Mouse (Mus musculus) neural tube, embryonic 11.5 days (tissue): ENCODE results near the gene Spen. TPM values are rescaled to one million over a fixed set of nuclear protein-coding genes. Genes with fewer than 3 reads are reported as not detected.

Source experiments
- ATAC-seq: fragments of 200-750 bp; cut with Nextera tagmentation; 2 replicates; pipeline ENCODE4 v1.8.0; 2017; ENCODE audit warnings: moderate number of reproducible peaks, mild to moderate bottlenecking, moderate TSS enrichment, moderate library complexity; ENCODE audit not compliant: insufficient read depth, low FRiP score, low TSS enrichment
- DNase-seq: peaks from one replicate; pipeline ENCODE4 v3.0.0-alpha.2; 2015; ENCODE audit warnings: low spot score
- H3K27ac ChIP-seq: fragments of 300-500 bp; sonication (generic); 2 replicates; pipeline ENCODE4 v1.5.1; 2014; ENCODE audit warnings: low read depth, mild to moderate bottlenecking, low read length
- H3K27me3 ChIP-seq: fragments of 300-500 bp; sonication (generic); 2 replicates; pipeline ENCODE4 v1.6.1; 2014; ENCODE audit warnings: mild to moderate bottlenecking, low read length, mixed read lengths; ENCODE audit not compliant: control insufficient read depth, insufficient read depth
- H3K36me3 ChIP-seq: fragments of 300-500 bp; sonication (generic); 2 replicates; pipeline ENCODE4 v1.6.1; 2014; ENCODE audit warnings: mild to moderate bottlenecking, low read length, moderate library complexity, mixed read lengths; ENCODE audit not compliant: control insufficient read depth, insufficient read depth
- H3K4me1 ChIP-seq: fragments of 300-500 bp; sonication (generic); 2 replicates; pipeline ENCODE4 v1.6.1; 2014; ENCODE audit warnings: low read length, mixed read lengths; ENCODE audit not compliant: control insufficient read depth, insufficient read depth
- H3K4me2 ChIP-seq: fragments of 300-500 bp; sonication (generic); 2 replicates; pipeline ENCODE4 v1.6.1; 2014; ENCODE audit warnings: low read depth, mild to moderate bottlenecking, moderate library complexity
- H3K4me3 ChIP-seq: fragments of 300-500 bp; sonication (generic); 2 replicates; pipeline ENCODE4 v1.5.1; 2014; ENCODE audit warnings: low read depth, low read length
- H3K9ac ChIP-seq: fragments of 300-500 bp; sonication (generic); 2 replicates; pipeline ENCODE4 v1.6.1; 2014; ENCODE audit warnings: mild to moderate bottlenecking, low read length
- H3K9me3 ChIP-seq: fragments of 300-500 bp; sonication (generic); 2 replicates; pipeline ENCODE4 v1.6.1; 2016; ENCODE audit warnings: low read length; ENCODE audit not compliant: control insufficient read depth
- WGBS: fragments of 180-500 bp; shearing (Covaris S2); extraction: QIAGEN DNeasy Blood & Tissue Kit; methylation state at CpG from one replicate; pipeline ENCODE4 v1.1.7; 2014; 5-methylcytosine and 5-hydroxymethylcytosine counted together
- polyA plus RNA-seq: library from polyadenylated mRNA; unstranded; fragments of >200 nt; fragmentation: Nextera tagmentation; extraction: Ambion mirVana; gene quantifications from 2 replicates; pipeline ENCODE4 v1.2.1, GENCODE M21; 2014

Spen gene
- polyA plus RNA-seq, 1 experiment from 2014 or later = 16.2 TPM

- 90% methylated on average over 9 of the region's 9 CpGs for WGBS
- no peak overlapping the region for H3K4me2 ChIP-seq
These were observed 86.4 kb downstream of the Spen start for GRCm38 (mm10) chr4:141451916-141452450.

GRCm38 (mm10) chr4:141451251-141451650 lies 87.1 kb downstream of the Spen start:
- H3K9ac ChIP-seq = no peak overlapping the region
- no peak overlapping the region for H3K27ac ChIP-seq
- no peak for ATAC-seq
- H3K4me3 ChIP-seq = no peak overlapping the region
- H3K4me2 ChIP-seq = no peak overlapping the region
- H3K9me3 ChIP-seq = no peaks in the 10 kb centered on the region
- no peaks in the 10 kb centered on the region for H3K27me3 ChIP-seq
- peaks cover under 1% of the 10 kb centered on the region; the same call in 1 of the 2 replicates for H3K4me1 ChIP-seq
- 82% methylated on average over 2 of the region's 2 CpGs for WGBS
- DNase-seq = no peak
- H3K36me3 ChIP-seq = peaks cover 9% of the 10 kb centered on the region

More at GRCm38 (mm10) chr4:141451916-141452450, 86.4 kb downstream of the Spen start:
- no peak for DNase-seq
- no peak for ATAC-seq
- H3K27me3 ChIP-seq = no peaks in the 10 kb centered on the region
- no peak overlapping the region for H3K27ac ChIP-seq
- peaks cover 9% of the 10 kb centered on the region for H3K36me3 ChIP-seq
- no peaks in the 10 kb centered on the region for H3K4me1 ChIP-seq
- H3K9ac ChIP-seq = no peak overlapping the region
- no peaks in the 10 kb centered on the region for H3K9me3 ChIP-seq
- no peak overlapping the region for H3K4me3 ChIP-seq

GRCm38 (mm10) chr4:141446211-141446610 lies 92.2 kb downstream of the Spen start:
- Histone ChIP-seq H3K9ac (no peak overlapping the region), H3K4me1 (peaks cover 10% of the 10 kb centered on the region; the same call in 1 of the 2 replicates), H3K4me3 (no peak overlapping the region), H3K9me3 (no peaks in the 10 kb centered on the region), H3K36me3 (peaks cover 6% of the 10 kb centered on the region), H3K4me2 (no peak overlapping the region), H3K27me3 (no peaks in the 10 kb centered on the region), H3K27ac (no peak overlapping the region)
- ATAC-seq = no peak
- WGBS = 78% methylated on average over 7 of the region's 7 CpGs
- no peak for DNase-seq

- 17% methylated on average over 14 of the region's 14 CpGs for WGBS
- DNase-seq (no peak), ATAC-seq (peak; percentile 21; the same call in 1 of the 2 replicates)
- H3K4me2 ChIP-seq = peak overlapping the region; percentile 89
- H3K4me1 ChIP-seq = peaks cover 10% of the 10 kb centered on the region; the same call in 1 of the 2 replicates
- H3K4me3 ChIP-seq = peak overlapping the region; percentile 99
- H3K36me3 ChIP-seq = peaks cover 6% of the 10 kb centered on the region
- H3K27me3 ChIP-seq = no peaks in the 10 kb centered on the region
- no peaks in the 10 kb centered on the region for H3K9me3 ChIP-seq
- H3K9ac ChIP-seq = peak overlapping the region; percentile 98
- H3K27ac ChIP-seq = 0 out of 2 replicates have a peak overlapping the region, but pooled peaks have one; percentile 86
These were observed 93.1 kb downstream of the Spen start for GRCm38 (mm10) chr4:141445328-141445720.

GRCm38 (mm10) chr4:141444451-141445327 lies 93.7 kb downstream of the Spen start, which contains the start of gene Zbtb17:
Zbtb17 (plus strand) TSS chr4:141444654.
- Histone ChIP-seq H3K27me3 (no peaks in the 10 kb centered on the region), H3K4me1 (peaks cover 10% of the 10 kb centered on the region; the same call in 1 of the 2 replicates), H3K4me2 (peak within 1 kb of the TSS; percentile 89), H3K9ac (peak within 1 kb of the TSS; percentile 98), H3K36me3 (peaks cover 6% of the 10 kb centered on the region), H3K9me3 (no peaks in the 10 kb centered on the region), H3K27ac (peak within 1 kb of the TSS; percentile 86), H3K4me3 (peak within 1 kb of the TSS; percentile 99)
- DNase-seq (peak; percentile 94), ATAC-seq (peak; percentile 90)
- WGBS = under 1% methylated on average over 73 of the region's 102 CpGs

GRCm38 (mm10) chr4:141443641-141444429 lies 94.6 kb downstream of the Spen start:
- Histone ChIP-seq H3K4me2 (peak overlapping the region; percentile 37), H3K27me3 (no peaks in the 10 kb centered on the region), H3K9me3 (no peaks in the 10 kb centered on the region), H3K27ac (no peak overlapping the region), H3K36me3 (peaks cover 2% of the 10 kb centered on the region), H3K4me3 (peak overlapping the region; percentile 99), H3K9ac (peak overlapping the region; percentile 98), H3K4me1 (peaks cover 10% of the 10 kb centered on the region; the same call in 1 of the 2 replicates)
- no peak for ATAC-seq
- 51% methylated on average over 11 of the region's 11 CpGs for WGBS
- no peak for DNase-seq

GRCm38 (mm10) chr4:141440877-141441276 lies 97.5 kb downstream of the Spen start:
- H3K9ac ChIP-seq = no peak overlapping the region
- no peak for DNase-seq
- no peaks in the 10 kb centered on the region for H3K9me3 ChIP-seq
- H3K36me3 ChIP-seq = no peaks in the 10 kb centered on the region
- ATAC-seq = no peak
- H3K4me2 ChIP-seq = no peak overlapping the region
- H3K27ac ChIP-seq = no peak overlapping the region
- H3K4me3 ChIP-seq = no peak overlapping the region
- peaks cover 7% of the 10 kb centered on the region; the same call in 1 of the 2 replicates for H3K4me1 ChIP-seq
- H3K27me3 ChIP-seq = no peaks in the 10 kb centered on the region

- DNase-seq (no peak), ATAC-seq (no peak)
- Histone ChIP-seq H3K4me1 (no peaks in the 10 kb centered on the region), H3K4me3 (no peak overlapping the region), H3K36me3 (no peaks in the 10 kb centered on the region), H3K9me3 (no peaks in the 10 kb centered on the region), H3K4me2 (no peak overlapping the region), H3K27me3 (no peaks in the 10 kb centered on the region), H3K27ac (no peak overlapping the region), H3K9ac (no peak overlapping the region)
- 87% methylated on average over 12 of the region's 12 CpGs for whole genome bisulfite sequencing
These were observed 99.2 kb downstream of the Spen start for GRCm38 (mm10) chr4:141439083-141439803.
